Mouse (Mus musculus) liver, embryonic 14.5 days (tissue): ENCODE results near the gene Nms.
A peak's percentile ranks its signal among the peaks of the same experiment; 100 is the strongest.

ENCODE experiments used
- CTCF ChIP-seq: IDR thresholded peaks from 2 replicates; pipeline ENCODE4 v1.5.1; 2016; ENCODE audit warnings: antibody characterized with exemption, low read depth, control low read depth
- EP300 ChIP-seq: IDR thresholded peaks from 2 replicates; pipeline ENCODE4 v1.6.1; 2016; ENCODE audit warnings: antibody characterized with exemption, low read depth

- TF ChIP-seq CTCF (peak; percentile 60), EP300 (no peak)
Observed at GRCm38 (mm10) chr1:38934668-38935067, 4.3 kb upstream of the Nms start.
